Mouse (Mus musculus) adrenal gland, postnatal 14 days (tissue): ENCODE results near the gene Ercc1. TPM values are rescaled to one million over a fixed set of nuclear protein-coding genes. Genes with fewer than 3 reads are reported as not detected.

Experiments used
- DNase-seq: peaks from one replicate; pipeline ENCODE4 v3.0.0; 2021; ENCODE audit warnings: mixed read lengths
- long read RNA-seq, 2 experiments: library from polyadenylated mRNA; stranded (forward); transcript quantifications; one replicate each; pipeline ENCODE4 v2.0.0; 2021
- total RNA-seq: library from RNA; stranded (reverse); gene quantifications from 2 replicates; pipeline ENCODE4 v1.2.3, GENCODE M21; 2021

Gene Ercc1
- total RNA-seq: 37.1 and 46.7 TPM in 2 replicates
- long read RNA-seq, experiment 1, transcript Ercc1-201 (10 exons, 1,375 nt): major isoform, 19 of 30 reads
- long read RNA-seq, experiment 1, partial matches to known transcripts: 6 of 30 reads
- long read RNA-seq, experiment 1, other reads (novel, unspliced or antisense): 4 of 30 reads
- long read RNA-seq, experiment 2, transcript Ercc1-201 (10 exons, 1,375 nt): major isoform, 24 of 30 reads
- long read RNA-seq, experiment 2, partial matches to known transcripts: 3 of 30 reads
- long read RNA-seq, experiment 2, other reads (novel, unspliced or antisense): 3 of 30 reads

DNA sequence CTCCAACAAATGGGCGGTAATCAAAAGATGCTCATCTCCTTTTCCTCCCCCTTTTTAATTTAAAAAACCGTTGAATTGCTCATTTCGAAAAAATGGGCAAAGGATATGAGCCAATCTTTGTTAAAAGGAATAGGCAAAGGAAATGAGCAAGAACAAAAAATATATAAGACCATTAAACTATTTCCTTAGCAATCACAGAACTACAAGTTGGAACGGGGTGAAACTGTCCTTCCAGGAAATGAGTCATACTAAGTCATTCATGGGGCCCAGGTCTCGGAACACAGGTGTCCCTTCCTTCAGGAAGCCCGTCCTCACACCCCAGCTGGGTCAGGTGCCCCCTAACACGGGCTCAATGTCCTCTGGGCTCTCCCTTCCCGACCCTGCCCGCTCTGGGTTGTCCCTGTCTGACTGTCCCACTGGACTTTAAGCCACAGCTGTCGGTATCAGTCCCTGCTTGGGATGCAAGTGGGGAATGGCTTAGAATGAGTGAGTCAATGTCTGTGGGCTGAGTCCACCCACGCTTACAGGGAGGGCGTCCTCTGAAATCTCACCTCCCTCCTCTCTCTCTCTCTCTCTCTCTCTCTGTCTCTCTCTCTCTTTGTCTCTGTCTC lies at the start of gene Ercc1:
Ercc1 (plus strand) TSS at position 542 of the 611 bp plus-strand sequence.
- no peak for DNase-seq

DNA sequence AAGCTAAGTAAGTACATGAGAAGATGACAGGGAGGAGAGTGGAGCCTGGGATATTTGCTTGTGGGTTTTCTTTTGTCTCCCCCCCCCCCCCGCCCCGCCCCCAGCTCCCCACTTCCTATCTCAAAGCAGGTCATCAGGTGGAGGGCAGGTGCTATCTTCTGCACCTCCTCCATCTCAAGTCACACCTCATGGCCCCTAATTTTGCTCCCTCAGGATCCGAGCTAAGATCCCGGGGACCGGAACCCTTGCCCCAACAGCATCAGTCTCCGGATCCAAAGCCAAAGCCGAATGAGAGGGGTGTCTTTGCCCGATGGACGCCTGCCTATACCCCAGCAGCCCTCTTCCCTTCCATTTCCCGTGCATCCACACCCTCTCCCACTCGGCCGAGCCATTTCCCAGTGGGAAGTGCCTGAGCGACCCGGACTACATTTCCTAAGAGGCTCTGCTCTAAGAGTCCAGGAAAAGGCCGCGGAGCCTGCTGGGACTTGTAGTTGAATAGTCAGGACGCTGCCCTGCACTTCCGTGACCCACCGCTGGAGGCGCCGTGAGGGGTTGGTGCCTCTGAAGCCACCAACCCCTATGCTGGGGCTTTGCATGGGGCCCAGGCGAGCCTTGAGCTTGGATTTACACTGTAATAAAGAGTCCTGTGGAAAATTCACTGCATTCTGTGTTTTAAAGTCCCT lies 48.9 kb upstream of the Ercc1 start:
- peak; percentile 97 for DNase-seq

DNA sequence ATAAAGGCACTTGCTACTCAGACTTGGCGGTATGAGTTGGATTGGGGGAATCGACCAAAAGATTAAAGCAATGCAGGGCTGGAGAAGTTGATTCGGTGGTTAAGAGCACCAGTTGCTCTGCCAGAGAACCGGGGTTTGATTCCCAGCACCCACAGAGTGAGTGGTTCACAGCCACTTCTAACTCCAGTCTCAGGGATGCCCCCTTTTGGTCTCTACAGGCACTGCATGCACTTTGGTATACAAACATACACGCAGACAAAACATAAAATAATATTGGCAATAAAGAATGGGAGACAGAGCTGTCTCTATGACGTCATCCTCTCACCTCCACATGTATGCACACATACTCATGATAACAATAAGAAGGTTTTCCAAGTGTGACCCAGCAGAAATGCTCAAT lies 47.5 kb upstream of the Ercc1 start:
- no peak for DNase-seq

DNA sequence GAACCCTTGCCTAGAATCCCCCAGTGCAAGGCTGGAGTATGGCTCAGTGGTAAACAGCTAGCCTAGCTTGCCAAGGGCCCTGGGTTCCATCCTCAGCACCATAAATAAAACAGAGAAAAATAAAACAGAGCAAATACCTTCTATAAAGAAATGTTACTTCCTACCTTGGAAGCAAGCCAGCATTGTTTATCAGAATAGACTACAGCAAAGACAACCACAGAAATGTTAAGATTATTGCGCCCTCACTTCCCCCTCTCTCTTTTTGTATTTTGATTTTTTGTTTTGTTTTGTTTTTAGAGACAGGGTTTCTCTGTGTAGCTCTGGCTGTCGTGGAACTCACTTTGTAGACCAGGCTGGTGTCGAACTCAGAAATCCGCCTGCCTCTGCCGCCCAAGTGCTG lies 46.8 kb upstream of the Ercc1 start:
- no peak for DNase-seq

DNA sequence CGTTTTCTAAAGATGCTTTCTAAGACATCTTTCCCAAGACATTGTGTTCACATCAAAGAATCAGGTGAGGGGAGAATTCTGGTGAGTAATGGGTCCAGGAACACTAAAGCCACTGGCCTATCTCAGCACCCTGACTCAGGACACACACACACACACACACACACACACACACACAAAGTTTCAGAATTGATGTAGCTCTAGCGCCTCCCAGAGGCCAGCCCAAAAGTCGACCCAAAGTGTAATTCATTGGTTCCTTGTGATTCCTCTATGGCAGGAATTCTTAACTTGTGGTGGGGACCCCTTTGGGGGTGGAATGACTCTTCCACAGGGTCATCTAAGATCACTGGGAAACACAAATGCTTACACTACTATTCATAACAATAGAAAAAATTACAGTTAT lies 45.4 kb upstream of the Ercc1 start:
- DNase-seq: peak; percentile 69

DNA sequence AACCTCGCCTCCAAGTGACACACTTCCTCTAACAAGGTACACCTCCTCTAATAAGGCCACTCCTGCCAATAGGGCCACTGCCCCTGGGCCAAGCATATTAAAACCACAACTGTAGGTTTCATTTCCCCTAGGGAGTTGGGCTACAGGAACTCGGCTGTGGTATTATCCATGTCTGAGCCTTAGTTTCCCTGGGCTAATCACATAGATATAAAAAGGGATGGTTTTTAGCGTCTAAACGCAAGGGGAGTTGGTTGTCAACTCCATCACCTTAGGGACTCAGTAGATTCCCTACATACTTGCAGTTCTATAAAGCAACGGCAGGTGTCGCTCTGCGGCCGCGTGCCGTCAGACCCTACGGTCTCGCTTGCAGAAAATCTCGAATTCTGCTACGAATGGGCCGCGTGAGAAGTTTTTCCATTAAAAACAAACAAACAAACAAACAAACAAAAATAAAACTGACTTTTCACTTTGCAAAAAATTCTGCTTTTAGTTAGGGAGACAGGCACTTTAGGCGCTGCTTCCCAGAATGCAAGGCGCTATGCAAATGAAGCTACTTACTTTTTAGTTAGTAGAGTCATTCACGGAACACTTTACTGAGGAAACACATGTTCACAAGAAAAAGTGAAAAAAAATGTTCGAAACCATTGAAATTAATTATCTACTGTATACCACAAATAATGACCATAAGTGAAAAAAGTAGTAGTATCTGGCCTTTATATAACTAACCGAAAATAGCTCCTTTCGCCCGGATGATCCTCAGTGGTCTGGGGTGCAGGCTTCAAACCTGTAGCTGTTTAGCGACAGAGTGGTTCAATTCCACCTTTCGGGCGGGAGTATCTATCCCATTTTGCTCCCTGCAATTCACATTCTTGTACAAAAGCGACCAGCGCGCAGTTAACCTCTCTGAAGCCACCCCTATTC lies 43.8 kb upstream of the Ercc1 start:
- peak; percentile 83 for DNase-seq

DNA sequence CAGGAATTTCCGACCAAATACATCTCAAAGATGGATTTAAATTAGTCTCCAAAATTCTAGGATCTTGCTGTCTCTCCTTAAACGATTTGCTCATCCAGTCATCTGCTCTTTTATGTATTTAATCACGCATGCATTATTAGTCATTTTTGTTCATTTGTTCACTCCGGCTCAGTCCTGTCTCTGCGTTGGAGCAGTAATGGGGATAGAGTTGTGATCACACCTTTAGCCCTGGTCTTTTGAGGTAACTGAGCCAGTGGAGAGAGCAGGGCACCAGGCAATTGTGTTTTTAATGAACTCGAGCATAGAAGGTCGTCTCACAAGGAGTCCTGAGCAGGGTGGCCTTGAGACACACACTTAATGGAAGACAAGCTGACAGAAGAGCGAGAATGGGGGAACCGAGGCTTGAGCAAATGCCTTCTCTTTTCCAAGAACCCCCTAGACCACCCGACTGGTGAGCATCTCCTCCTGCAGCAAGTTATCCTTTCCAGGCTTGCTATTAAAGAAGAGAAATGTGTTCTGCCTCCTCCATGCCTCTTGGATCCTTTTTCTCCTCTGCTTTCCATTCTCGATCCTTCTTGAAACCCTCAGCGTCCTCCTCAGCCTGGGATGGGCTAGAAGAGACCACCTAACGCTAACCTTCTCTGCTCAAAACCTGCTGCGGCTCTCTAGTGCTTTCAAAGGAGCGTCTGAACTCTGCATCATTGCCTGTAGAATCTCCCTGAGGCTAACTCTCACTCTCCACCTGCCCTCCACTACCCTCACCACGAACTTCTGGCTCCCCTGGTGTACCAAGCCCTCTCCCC lies 42.9 kb upstream of the Ercc1 start:
- DNase-seq: no peak

DNA sequence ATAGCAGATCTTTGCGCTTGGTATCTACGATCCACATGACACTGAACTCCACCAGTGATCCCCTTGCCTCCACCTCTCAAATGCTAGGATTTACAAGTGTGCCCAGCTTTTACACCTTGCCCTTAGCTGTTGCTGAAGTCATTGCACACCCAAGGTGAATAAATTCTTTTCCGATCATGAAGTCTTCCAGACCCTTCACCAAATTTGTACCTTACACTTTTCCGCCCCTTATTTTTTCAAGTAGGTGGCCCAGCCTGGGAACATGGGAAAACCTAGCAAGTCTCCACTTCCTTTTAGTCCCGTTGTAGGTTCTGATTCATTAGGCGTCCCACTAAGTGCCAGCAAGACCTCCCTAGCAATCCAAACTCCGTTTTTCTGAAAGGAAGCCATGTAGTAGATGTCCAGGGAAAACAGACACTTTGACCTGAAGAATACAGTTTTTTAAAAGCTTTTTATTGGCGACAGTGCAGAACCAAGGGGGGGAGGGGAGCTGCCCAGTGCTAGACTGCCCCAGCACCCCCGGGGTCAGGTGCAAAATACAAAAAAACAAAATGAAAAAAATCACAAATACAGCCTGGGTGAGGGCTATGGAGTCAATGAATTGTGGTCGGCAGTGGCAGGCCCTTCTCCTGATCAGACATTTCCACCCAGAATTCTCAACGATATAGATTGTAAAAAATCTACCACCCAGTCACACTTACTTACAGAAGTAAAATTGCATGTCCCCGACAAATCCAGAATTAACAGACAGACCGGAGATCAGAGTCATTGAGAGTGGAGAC lies 42.1 kb upstream of the Ercc1 start:
- no peak for DNase-seq

DNA sequence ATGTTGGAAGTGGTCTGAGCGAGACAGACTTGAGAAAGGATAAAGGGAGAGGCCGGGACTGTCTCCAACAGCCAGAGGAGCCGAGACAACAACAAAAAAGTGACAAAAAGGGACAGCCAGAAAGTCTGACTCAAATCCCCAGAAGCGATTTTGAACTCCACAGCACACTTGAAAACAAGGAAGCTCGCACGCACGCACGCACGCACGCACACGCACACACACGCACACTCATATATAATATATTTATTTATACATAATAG lies 41.6 kb upstream of the Ercc1 start:
- no peak for DNase-seq

DNA sequence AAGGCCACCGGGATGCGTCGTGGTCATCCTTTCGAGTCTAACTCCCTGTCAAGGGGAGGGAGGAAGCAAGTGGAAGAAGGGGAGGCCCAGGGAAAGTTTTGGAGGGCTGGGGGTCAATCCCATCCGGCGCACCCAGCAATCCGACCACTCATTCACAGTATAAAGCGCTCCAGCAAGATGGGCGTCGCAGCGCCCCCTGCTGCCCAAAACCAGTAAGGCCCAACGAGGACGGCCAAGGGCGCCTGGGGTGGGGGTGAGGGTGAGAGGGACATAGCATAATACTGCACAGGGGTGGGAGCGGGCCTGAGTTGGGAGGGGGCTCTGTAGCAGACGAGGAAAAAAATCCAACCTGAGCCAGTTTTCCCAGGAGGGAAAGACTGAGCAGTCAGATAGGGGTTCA lies 40.8 kb upstream of the Ercc1 start:
- peak; percentile 89 for DNase-seq

DNA sequence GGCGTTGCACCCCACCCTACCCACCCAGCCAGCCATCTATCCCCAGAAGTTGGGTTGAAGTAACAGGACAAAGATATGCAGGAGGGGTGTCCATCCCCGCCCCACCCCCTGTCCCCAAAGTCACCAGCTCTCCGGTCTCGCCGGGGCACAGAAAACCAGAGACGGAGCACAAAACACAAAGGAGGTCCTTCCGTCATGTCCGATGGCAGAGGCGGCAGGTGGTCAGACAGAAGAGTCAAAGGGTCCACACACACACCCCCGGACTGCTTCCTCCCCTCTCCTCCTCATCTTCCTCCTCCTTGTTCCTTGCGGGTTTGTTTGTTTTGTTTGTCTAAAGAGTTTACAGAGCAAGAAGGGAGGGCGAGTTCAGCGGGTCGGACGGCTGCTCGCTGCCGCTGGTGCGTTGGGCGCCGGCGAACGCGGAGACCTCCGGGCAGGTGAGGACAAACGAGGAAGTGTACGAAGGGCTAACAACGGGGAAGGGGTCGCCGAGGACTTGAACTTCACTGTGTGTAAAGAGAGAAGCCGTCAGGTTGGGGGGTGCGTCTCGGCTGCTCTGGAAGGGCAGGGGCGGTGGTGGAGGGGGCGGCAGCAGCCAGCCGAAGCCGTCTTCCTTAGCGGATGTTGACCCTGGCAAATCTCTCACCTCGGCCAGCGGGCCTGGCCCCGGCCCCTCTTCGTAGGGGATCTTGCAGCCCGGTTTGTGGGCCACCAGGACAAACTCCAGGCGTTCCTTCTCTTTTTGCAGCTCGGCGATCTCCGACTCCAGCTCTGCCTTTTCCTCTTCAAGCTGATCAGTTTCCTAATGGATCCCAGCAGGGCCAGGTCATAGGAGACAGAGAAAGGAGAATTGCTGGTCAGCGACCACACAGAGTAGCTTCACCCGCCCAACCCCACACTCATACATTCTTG lies 39.8 kb upstream of the Ercc1 start:
- no peak for DNase-seq

DNA sequence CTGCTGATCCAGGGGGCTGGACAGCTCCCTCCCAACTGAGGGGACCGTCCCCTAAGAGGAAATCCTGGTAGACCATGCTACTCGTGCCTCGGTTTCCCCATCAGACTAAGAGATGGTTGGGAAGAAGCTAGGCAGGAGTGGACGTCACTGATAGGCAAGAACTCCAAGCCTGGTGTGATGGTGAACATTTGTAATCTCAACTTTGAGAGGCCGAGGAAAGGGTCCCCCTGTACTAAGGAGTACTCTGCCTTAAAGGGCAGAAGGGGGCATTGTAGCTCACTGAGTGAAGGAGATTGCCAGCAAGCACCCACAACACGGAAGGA lies 39.2 kb upstream of the Ercc1 start:
- no peak for DNase-seq

DNA sequence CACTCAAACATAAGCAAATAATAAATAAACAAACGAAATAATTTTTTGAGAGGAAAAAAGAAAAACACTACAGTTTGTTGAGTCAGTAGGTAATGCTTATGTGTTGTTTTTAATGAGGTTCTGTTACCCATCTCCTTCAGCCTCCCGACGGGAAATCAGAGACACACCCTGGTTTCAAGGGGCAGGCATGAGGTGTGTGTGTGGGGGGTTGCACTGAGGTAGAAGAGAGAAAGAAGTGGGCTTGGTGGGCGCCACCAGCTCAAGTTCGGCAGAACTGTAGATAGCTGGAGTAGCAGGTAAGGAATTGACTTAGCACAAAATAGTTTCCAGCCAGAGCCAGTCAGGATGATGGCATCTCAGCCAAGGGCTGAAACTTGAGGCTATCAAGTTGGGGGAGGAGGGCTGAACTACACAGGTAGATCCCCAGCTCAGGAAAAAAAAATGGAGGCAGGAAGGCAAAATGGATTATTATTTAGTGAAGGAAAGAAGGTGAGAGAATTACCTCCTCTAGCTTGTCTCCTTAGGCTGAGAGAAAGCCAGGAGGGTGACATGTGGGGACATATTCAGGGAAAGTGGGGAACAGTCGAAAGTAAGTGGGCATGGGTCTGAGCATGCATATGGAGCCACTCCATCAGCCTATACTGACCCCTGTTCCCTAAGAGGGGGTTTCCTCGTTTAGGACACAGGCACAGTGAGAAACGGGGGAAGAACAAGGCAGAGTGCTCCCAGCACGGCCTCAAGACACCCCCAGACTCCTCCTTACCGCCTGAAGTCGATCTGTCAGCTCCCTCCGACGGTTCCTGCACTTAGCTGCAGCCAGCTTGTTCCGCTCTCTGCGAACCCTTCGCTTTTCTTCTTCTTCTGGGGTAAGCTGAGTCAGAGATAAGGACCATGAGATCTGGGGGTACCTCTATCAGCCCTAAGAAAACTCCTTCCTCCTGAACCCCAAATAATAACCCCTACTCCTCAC lies 38.5 kb upstream of the Ercc1 start:
- no peak for DNase-seq

DNA sequence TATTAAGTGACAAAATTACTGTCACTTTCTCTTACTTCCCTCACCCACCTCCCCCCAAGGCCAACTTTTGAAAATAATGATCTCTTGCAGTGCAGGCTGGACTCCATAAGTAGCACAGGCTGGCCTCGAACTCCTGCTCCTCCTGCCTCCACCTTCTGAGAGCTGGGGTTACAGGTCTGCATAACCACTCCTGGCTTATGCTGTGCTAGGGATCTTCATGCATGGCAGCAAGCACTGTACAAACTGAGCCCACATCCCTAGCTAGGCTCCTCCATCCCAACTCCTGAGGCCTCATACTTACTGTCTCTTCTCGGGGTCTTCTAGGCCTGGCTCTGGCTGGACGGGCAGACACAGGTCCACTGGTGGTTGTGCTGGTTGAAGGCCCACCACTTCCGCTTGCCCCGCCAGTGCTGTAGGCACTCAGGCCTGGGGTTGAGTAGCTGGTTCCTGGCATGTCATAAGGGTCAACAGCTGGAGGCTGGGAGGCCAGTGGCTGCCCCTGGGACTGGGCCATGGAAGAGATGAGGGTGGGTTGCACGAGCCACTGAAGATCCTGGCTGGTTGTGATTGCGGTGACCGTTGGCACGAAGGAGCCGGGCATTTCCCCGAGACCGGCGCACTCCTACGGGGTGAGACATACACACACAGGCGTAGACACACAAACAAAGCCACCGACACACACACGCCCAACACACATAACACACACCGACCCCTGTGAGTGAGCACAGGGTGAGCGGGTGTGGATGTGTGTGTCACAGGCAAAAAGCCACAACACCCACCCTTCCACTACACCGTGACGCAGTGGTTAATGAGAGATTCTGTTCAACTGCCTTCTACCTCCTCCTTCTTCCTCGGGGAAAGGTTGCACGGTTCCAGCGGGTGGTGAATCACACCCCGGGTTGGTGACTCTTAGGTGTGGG lies 37.5 kb upstream of the Ercc1 start:
- DNase-seq: no peak

DNA sequence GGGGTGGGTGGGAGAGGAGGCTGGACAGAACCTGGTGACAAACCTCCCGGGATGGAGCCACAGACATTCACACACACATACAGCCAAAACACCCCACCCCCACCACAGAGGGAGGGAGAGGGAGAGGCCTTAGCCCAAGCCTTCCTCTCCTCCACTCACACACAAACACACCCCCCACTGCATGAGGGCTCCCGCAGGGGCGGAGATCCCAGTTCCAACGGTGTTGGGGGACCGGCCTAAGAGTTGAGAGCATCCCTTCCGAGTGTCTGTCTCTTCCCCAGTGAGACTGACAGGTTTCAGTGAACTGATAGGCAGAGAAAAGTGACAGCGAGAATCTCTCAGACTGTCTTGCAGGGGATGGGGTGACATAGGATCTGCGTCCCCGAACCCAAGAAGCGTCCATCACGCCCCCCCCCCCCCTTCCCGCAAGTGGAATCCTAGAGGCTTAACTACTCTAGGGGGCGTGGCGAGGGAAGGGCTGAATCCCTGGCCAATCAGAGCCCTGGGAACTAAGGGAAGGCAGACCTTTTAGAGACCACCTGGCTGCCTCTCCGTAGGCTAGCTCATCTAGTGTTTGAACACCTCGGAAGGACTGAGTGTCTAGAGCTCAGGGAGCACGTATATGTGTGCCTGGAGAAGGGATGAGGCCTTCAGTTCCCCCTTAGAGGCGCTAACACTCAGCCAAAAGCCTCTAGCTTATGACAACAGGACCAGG lies 36.7 kb upstream of the Ercc1 start:
- DNase-seq: peak; percentile 87

DNA sequence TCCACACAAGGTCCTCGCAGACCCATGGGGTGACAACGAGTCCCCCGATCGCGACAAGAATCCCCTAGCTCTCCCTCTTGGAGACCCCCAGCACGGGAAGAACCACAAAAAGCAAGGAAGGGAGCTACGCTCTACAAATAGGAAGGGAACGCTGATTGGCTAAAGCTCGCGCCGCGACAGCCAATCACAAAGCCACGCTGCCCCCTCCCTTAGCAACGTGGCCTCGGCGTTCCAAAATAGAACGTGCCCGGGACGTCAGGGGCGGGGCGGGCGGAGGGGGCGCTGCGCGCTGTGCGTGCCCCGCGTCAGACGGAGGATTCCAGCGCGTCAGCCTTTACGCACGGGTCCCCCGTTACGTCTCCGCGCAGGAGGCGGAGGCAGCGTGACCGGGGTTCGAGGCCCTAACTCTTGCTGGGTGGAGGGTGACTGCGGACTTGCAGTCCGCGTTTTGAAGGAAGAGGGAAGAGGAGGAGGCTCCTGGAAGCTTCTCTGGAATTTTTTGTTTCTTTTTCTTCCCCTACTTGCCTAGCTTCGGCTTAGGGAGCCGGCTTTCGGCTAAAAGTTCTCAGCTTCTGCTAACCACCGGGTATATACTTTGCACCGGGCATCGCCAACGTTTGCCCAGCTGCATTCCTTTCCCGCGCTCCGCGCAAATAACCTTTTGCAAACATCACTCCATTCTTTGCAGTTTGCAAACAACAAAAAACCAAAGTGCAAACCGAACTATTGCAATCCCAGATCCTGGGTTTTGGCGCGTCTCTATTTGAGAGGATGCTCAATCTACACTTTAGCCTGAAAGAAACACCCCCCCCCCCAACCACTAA lies 35.9 kb upstream of the Ercc1 start:
- DNase-seq: peak; percentile 99
